Mouse (Mus musculus): ENCODE results near the gene Tfrc. TPM values are rescaled to one million over a fixed set of nuclear protein-coding genes. Genes with fewer than 3 reads are reported as not detected.
A peak's percentile ranks its signal among the peaks of the same experiment; 100 is the strongest.

Gene Tfrc
- 1.3 and 4.3 TPM in 2 replicates for polyA plus RNA-seq (2012; ENCODE audit: insufficient read depth, low replicate concordance)

DNA sequence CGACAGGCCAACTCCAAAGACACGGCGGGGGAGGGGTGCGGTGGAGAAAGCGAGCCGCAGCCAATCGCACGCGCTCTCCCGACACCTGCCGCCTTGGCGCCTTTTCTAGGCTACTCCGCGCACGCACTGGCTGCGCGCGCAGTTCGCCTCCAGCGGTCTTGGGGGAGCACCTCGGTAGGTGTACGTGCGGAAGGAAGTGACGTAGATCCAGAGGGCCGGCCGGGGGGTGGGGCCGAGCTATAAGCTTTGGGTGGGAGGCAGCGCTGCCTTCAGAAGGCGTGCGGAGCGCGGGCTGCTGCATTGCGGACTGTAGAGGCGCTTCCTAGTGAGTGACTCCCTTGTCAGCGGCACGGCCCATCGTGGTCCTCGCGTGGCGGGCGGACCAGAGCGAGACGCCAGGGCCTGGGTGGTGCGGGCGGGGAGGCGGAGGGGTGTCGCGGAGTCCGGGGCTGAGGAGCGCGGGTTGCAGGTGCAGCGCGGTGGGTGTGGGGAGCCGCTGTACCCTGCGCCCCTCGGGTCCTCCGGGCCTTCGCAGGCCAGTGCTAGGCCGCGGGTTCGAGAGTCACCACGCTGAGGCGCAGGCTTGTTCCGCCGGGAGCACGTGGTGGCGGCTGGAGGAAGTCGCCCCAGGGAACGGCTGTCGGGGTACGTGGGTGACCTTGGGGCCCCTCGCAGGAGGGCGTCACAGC is at the start of gene Tfrc:
Tfrc (plus strand) TSS at position 209 of the 689 bp plus-strand sequence.
- Histone ChIP-seq H3K4me1 (peaks cover 42% of the 10 kb centered on the region), H3K36me3 (replicated peaks; ENCODE audit: low read length) (peaks cover 8% of the 10 kb centered on the region), H3K9me3 (no peaks in the 10 kb centered on the region), H3K27me3 (replicated peaks) (no peaks in the 10 kb centered on the region), H3K4me3 (replicated peaks) (peak within 1 kb of the TSS; percentile 99)
- TF ChIP-seq GATA1 (IDR thresholded peaks at IDR 0.05; ENCODE audit: borderline replicate concordance, low read length) = no peak
- no peak for TF ChIP-seq FLI1 (IDR thresholded peaks at IDR 0.05; ENCODE audit: low read length)

DNA sequence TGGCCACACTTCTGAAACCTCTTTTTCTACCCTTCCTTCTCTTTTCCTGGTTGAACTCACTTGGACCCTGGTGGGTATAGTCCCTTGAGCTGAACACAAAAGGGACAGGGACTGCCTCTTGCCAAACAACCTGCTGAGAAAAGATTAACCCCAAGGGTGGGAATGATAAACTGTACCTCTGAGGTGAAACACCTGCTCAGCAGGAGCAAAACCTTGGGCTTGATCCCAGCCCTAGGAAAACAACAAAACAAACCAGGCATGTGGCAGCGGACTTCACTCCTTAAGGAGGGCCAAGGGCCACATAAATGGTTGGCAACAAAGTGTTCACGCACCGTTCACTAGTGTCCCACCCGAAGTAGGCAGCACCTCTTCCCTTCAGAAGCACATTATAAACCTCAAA is 49.2 kb upstream of the Tfrc start:
- H3K9me3 ChIP-seq = peaks cover 20% of the 10 kb centered on the region
- H3K4me3 ChIP-seq (replicated peaks) = no peak overlapping the region
- TF ChIP-seq GATA1 (IDR thresholded peaks at IDR 0.05; ENCODE audit: borderline replicate concordance, low read length) = no peak
- no peak for TF ChIP-seq FLI1 (IDR thresholded peaks at IDR 0.05; ENCODE audit: low read length)
- peaks cover 53% of the 10 kb centered on the region for H3K27me3 ChIP-seq (replicated peaks)
- H3K36me3 ChIP-seq (replicated peaks; ENCODE audit: low read length) = no peaks in the 10 kb centered on the region
- H3K4me1 ChIP-seq = peaks cover 7% of the 10 kb centered on the region; the same call in 1 of the 2 replicates

DNA sequence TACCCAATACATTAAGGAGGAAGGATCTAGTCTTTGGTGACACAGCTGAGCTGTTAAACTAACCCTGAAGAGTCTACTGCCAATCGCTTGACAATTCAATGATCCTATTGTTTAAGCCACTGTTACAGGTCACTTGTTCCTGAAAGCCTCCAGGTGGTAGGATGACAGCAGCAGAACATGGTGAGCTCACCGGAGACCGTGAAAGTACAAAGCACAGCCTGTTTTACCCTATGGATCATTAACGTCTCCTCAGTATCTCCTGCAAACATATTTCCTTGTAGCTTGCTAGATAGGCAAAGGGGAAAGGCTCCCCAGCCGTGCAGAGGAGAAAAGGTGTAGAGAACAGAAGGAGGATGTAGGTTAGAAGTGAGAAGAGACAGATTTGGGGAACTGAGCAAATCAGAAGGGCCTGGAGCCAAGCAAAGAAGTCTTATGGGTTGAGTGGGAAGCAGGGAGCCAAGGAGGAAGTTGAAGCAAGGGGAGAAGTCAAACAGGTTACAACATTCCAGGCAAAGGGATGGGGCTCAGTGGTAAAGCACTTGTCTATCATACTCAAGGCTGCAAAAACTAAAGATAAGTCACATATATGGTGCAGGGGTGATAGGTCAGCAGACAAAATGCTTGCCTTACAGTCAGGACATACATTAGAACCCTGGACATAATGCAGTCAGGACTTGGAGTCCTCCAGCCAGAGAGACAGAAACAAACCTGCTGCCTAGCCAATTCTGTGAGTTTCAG is 45.5 kb upstream of the Tfrc start:
- H3K36me3 ChIP-seq (replicated peaks; ENCODE audit: low read length) = no peaks in the 10 kb centered on the region
- H3K4me1 ChIP-seq = peaks cover 7% of the 10 kb centered on the region
- no peak for TF ChIP-seq GATA1 (IDR thresholded peaks at IDR 0.05; ENCODE audit: borderline replicate concordance, low read length)
- TF ChIP-seq FLI1 (IDR thresholded peaks at IDR 0.05; ENCODE audit: low read length) = no peak
- peaks cover 24% of the 10 kb centered on the region for H3K27me3 ChIP-seq (replicated peaks)
- peaks cover 16% of the 10 kb centered on the region for H3K9me3 ChIP-seq
- no peak overlapping the region for H3K4me3 ChIP-seq (replicated peaks)

DNA sequence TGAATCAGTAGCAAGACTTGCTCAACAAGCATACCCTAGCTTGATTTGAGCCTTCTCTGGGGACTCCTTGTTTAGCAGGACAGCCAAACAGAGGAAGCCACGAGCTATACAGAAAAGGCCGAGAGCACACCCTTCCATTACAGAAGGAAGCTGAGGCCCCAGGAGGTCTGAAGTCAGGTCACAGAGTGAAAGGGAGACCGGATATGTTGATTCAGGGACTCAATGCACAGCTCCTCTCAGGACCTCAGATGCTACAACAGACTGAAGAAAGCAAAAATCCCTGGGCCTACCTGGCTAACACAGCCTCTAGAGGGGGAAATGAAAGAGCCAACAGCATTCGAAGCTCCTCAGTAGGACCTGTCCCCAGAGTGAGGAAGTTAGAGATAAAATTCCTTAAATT is 41.4 kb upstream of the Tfrc start:
- H3K27me3 ChIP-seq (replicated peaks) = peaks cover 13% of the 10 kb centered on the region
- H3K36me3 ChIP-seq (replicated peaks; ENCODE audit: low read length) = no peaks in the 10 kb centered on the region
- peaks cover 11% of the 10 kb centered on the region for H3K4me1 ChIP-seq
- H3K9me3 ChIP-seq = peaks cover 12% of the 10 kb centered on the region
- TF ChIP-seq GATA1 (IDR thresholded peaks at IDR 0.05; ENCODE audit: borderline replicate concordance, low read length) (no peak), FLI1 (IDR thresholded peaks at IDR 0.05; ENCODE audit: low read length) (no peak)
- H3K4me3 ChIP-seq (replicated peaks) = no peak overlapping the region

DNA sequence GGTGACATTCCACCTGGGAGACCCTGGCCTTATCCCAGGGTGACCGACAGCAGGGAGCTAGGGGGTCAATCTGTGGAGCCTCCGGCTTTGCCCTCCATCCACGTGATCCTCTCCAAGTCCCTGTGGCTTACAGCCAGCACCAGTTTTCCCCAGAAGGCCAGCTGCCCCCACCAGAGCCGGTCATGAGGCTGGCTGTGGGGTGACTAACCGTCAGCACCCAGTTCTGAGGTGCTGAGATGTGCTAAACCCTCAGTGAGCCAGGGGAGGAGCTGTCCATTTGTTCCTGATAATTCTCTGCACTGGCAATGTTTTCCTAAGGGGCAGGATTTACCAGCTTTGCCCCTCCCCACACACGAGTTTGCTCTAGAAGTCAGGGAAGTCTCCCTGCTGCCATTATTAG is 40.3 kb upstream of the Tfrc start:
- no peaks in the 10 kb centered on the region for H3K36me3 ChIP-seq (replicated peaks; ENCODE audit: low read length)
- TF ChIP-seq GATA1 (IDR thresholded peaks at IDR 0.05; ENCODE audit: borderline replicate concordance, low read length) (no peak), FLI1 (IDR thresholded peaks at IDR 0.05; ENCODE audit: low read length) (no peak)
- H3K27me3 ChIP-seq (replicated peaks) = peaks cover 8% of the 10 kb centered on the region
- no peak overlapping the region for H3K4me3 ChIP-seq (replicated peaks)
- H3K4me1 ChIP-seq = peaks cover 10% of the 10 kb centered on the region
- peaks cover 8% of the 10 kb centered on the region for H3K9me3 ChIP-seq

DNA sequence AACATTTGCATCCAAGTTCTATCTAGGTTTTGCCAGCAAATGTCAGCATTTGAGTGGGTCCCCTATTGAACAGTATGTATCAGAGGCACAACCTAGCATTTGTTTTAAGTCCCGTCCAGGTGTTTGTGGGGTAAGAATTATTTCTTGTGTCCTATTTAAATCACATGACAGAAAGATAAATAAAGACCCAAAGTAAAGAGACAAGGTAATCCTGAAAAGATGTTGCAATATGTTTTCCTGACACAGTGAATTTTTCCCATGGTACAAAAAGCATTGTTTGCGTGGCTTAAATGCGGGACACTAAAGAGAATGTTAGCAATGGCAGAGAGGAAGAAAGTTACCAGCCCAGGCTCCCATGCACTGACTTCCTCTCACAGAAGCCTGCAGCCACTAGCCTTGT is 38.7 kb upstream of the Tfrc start:
- Histone ChIP-seq H3K4me1 (peaks cover 9% of the 10 kb centered on the region), H3K4me3 (replicated peaks) (no peak overlapping the region), H3K9me3 (no peaks in the 10 kb centered on the region), H3K36me3 (replicated peaks; ENCODE audit: low read length) (no peaks in the 10 kb centered on the region), H3K27me3 (replicated peaks) (peaks cover 6% of the 10 kb centered on the region)
- no peak for TF ChIP-seq FLI1 (IDR thresholded peaks at IDR 0.05; ENCODE audit: low read length)
- no peak for TF ChIP-seq GATA1 (IDR thresholded peaks at IDR 0.05; ENCODE audit: borderline replicate concordance, low read length)

DNA sequence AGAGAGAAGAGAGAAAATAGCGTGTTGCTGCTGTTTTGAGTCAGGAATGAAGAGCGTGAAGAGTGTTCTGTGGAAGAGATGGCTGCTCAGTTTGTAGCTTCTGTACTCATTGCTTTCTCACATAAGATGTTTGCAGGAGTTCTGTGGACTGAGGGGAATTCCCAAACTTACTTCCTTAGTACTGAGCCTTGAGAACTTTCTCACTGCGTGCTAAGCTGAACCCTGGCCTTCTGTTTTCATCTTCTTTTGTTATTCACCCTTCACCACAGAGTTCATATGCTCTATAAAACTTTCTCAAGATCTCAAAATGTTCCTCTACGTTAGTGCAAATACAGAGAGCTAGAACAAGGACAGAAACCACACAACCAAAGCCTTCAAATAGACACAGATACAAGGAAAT is 36.2 kb upstream of the Tfrc start:
- TF ChIP-seq GATA1 (IDR thresholded peaks at IDR 0.05; ENCODE audit: borderline replicate concordance, low read length) = no peak
- no peak for TF ChIP-seq FLI1 (IDR thresholded peaks at IDR 0.05; ENCODE audit: low read length)
- H3K4me3 ChIP-seq (replicated peaks) = no peak overlapping the region
- no peaks in the 10 kb centered on the region for H3K36me3 ChIP-seq (replicated peaks; ENCODE audit: low read length)
- peaks cover 9% of the 10 kb centered on the region for H3K4me1 ChIP-seq
- peaks cover 6% of the 10 kb centered on the region for H3K27me3 ChIP-seq (replicated peaks)
- H3K9me3 ChIP-seq = no peaks in the 10 kb centered on the region

DNA sequence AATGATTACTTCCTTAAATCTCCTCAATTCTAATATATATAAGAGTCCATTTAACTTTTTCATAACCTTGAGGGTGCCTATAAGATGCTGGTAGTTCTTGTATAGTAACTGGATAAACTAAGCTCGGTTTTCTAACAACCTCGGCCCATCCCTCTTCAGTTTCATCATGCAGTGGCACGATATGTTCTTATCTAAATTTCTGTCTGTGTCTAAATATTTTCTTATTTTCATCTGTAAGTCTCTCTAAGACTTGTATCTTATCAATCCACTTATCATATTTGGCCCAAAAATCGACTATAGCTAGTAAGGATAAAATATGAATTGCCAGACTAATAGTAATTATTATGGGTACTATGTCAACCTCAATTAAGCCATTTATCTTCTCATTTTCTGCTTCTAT is 22.2 kb upstream of the Tfrc start:
- Histone ChIP-seq H3K9me3 (no peaks in the 10 kb centered on the region), H3K27me3 (replicated peaks) (peaks cover 14% of the 10 kb centered on the region), H3K36me3 (replicated peaks; ENCODE audit: low read length) (no peaks in the 10 kb centered on the region), H3K4me3 (replicated peaks) (no peak overlapping the region), H3K4me1 (no peaks in the 10 kb centered on the region)
- no peak for TF ChIP-seq GATA1 (IDR thresholded peaks at IDR 0.05; ENCODE audit: borderline replicate concordance, low read length)
- no peak for TF ChIP-seq FLI1 (IDR thresholded peaks at IDR 0.05; ENCODE audit: low read length)

DNA sequence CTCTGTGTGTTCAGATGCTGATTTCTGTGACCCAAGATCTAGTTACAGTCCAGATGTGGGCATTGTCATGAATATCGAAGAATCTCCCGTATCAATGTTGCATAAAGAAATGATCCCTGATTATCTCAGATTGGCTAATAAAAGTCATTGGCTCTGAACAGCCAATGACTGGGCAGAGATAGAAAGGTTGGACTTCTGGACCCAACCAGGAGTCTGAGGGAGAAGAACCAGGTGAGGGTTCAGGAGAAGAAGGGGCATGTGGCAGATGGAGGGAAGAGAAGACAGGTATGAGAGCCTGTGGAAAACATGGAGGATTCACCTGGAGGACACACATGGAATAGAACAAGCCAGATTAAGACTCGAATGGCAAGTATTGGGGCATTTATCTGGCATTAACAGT is 20.2 kb upstream of the Tfrc start:
- no peak overlapping the region for H3K4me3 ChIP-seq (replicated peaks)
- H3K9me3 ChIP-seq = no peaks in the 10 kb centered on the region
- no peaks in the 10 kb centered on the region for H3K36me3 ChIP-seq (replicated peaks; ENCODE audit: low read length)
- H3K27me3 ChIP-seq (replicated peaks) = peaks cover 15% of the 10 kb centered on the region
- TF ChIP-seq FLI1 (IDR thresholded peaks at IDR 0.05; ENCODE audit: low read length) (no peak), GATA1 (IDR thresholded peaks at IDR 0.05; ENCODE audit: borderline replicate concordance, low read length) (no peak)
- peaks cover 9% of the 10 kb centered on the region for H3K4me1 ChIP-seq

DNA sequence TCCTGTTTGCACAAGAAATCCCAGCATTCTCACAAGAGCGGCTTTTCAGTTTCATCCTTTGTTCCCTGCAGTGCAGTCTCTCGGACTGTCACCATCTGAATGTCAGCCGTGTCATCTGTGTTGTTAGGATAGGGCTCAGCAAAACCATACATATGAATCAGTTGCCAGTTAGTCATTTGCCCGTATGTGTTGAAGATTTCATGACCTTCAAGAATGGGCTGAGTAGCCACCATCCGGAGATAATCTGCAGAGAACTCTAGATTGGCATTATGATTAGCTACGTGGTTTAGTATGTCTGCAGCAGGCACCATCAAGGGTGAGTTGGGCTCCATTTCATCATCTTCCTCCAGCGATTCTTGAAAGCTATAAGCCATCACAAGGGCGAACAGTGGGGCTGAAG is 17.2 kb upstream of the Tfrc start:
- TF ChIP-seq GATA1 (IDR thresholded peaks at IDR 0.05; ENCODE audit: borderline replicate concordance, low read length) (no peak), FLI1 (IDR thresholded peaks at IDR 0.05; ENCODE audit: low read length) (no peak)
- no peaks in the 10 kb centered on the region for H3K36me3 ChIP-seq (replicated peaks; ENCODE audit: low read length)
- H3K27me3 ChIP-seq (replicated peaks) = peaks cover 19% of the 10 kb centered on the region
- H3K4me1 ChIP-seq = peaks cover 31% of the 10 kb centered on the region
- H3K9me3 ChIP-seq = no peaks in the 10 kb centered on the region
- H3K4me3 ChIP-seq (replicated peaks) = no peak overlapping the region
